Mouse (Mus musculus) limb, embryonic 11.5 days (tissue): ENCODE measurements around the gene Zfp646. TPM values are rescaled to one million over a fixed set of nuclear protein-coding genes. Genes with fewer than 3 reads are reported as not detected.

Experiments
- ATAC-seq: fragments of 200-750 bp; cut with Nextera tagmentation; 2 replicates; pipeline ENCODE4 v1.8.0; 2017; ENCODE audit warnings: low read depth; ENCODE audit not compliant: insufficient number of reproducible peaks, low FRiP score, low TSS enrichment
- DNase-seq: peaks from one replicate; pipeline ENCODE4 v3.0.0-alpha.2; 2015; ENCODE audit warnings: low spot score
- H3K27ac ChIP-seq: fragments of 300-500 bp; sonication (generic); replicated peaks from 2 replicates; pipeline ENCODE4 v1.5.1; 2014; ENCODE audit warnings: low read depth, mild to moderate bottlenecking, low read length
- H3K27me3 ChIP-seq: fragments of 300-500 bp; sonication (generic); 2 replicates; pipeline ENCODE4 v1.6.1; 2014; ENCODE audit warnings: mild to moderate bottlenecking, low read length, mixed read lengths; ENCODE audit not compliant: control insufficient read depth, insufficient read depth
- H3K36me3 ChIP-seq: fragments of 300-500 bp; sonication (generic); 2 replicates; pipeline ENCODE4 v1.6.1; 2014; ENCODE audit warnings: mild to moderate bottlenecking, low read length, moderate library complexity, mixed read lengths; ENCODE audit not compliant: control insufficient read depth, insufficient read depth
- H3K4me1 ChIP-seq: fragments of 300-500 bp; sonication (generic); 2 replicates; pipeline ENCODE4 v1.6.1; 2014; ENCODE audit warnings: low read length, mixed read lengths; ENCODE audit not compliant: control insufficient read depth, insufficient read depth
- H3K4me2 ChIP-seq: fragments of 300-500 bp; sonication (generic); 2 replicates; pipeline ENCODE4 v1.6.1; 2014; ENCODE audit warnings: low read depth, mild to moderate bottlenecking, moderate library complexity; ENCODE audit not compliant: severe bottlenecking
- H3K4me3 ChIP-seq: fragments of 300-500 bp; sonication (generic); 2 replicates; pipeline ENCODE4 v1.5.1; 2014; ENCODE audit warnings: low read depth, low read length
- H3K9ac ChIP-seq: fragments of 300-500 bp; sonication (generic); 2 replicates; pipeline ENCODE4 v1.6.1; 2014; ENCODE audit warnings: mild to moderate bottlenecking, low read length
- H3K9me3 ChIP-seq: fragments of 300-500 bp; sonication (generic); 2 replicates; pipeline ENCODE4 v1.6.1; 2016; ENCODE audit warnings: low read length; ENCODE audit not compliant: control insufficient read depth
- WGBS: fragments of 180-500 bp; shearing (Covaris S2); extraction: QIAGEN DNeasy Blood & Tissue Kit; methylation state at CpG from one replicate; pipeline ENCODE4 v1.1.7; 2014; 5-methylcytosine and 5-hydroxymethylcytosine counted together
- polyA plus RNA-seq: library from polyadenylated mRNA; unstranded; fragments of >200 nt; fragmentation: Nextera tagmentation; extraction: Ambion mirVana; gene quantifications from 2 replicates; pipeline ENCODE4 v1.2.1, GENCODE M21; 2014

Gene Zfp646
- polyA plus RNA-seq, 1 experiment from 2014 or later, result 15.8 TPM

GRCm38 (mm10) chr7:127918203-127918602, 42.2 kb downstream of the Zfp646 start:
- DNase-seq, result peak; percentile 65
- 56% methylated on average over 3 of the region's 3 CpGs for WGBS
- ATAC-seq, result no peak
- no peak overlapping the region for H3K27ac ChIP-seq
- H3K36me3 ChIP-seq, result peaks cover 8% of the 10 kb centered on the region; the same call in 1 of the 2 replicates
- no peak overlapping the region for H3K4me2 ChIP-seq
- no peak overlapping the region for H3K4me3 ChIP-seq
- no peak overlapping the region for H3K9ac ChIP-seq
- no peaks in the 10 kb centered on the region for H3K27me3 ChIP-seq
- H3K9me3 ChIP-seq, result no peaks in the 10 kb centered on the region
- H3K4me1 ChIP-seq, result no peaks in the 10 kb centered on the region

- Histone ChIP-seq H3K27me3 (no peaks in the 10 kb centered on the region), H3K9ac (no peak overlapping the region), H3K27ac (no peak overlapping the region), H3K4me3 (no peak overlapping the region), H3K9me3 (no peaks in the 10 kb centered on the region), H3K4me1 (no peaks in the 10 kb centered on the region), H3K4me2 (no peak overlapping the region), H3K36me3 (peaks cover 8% of the 10 kb centered on the region; the same call in 1 of the 2 replicates)
- DNase-seq (no peak), ATAC-seq (no peak)
- WGBS, result 84% methylated on average over 7 of the region's 7 CpGs
Measured at GRCm38 (mm10) chr7:127919290-127919689, 43.3 kb downstream of the Zfp646 start.

GRCm38 (mm10) chr7:127921516-127921915, 45.5 kb downstream of the Zfp646 start:
- H3K4me2 ChIP-seq, result no peak overlapping the region
- ATAC-seq (no peak), DNase-seq (no peak)
- no peak overlapping the region for H3K4me3 ChIP-seq
- no peaks in the 10 kb centered on the region for H3K27me3 ChIP-seq
- no peaks in the 10 kb centered on the region for H3K9me3 ChIP-seq
- no peak overlapping the region for H3K9ac ChIP-seq
- no peaks in the 10 kb centered on the region for H3K4me1 ChIP-seq
- no peak overlapping the region for H3K27ac ChIP-seq
- 62% methylated on average over 8 of the region's 8 CpGs for WGBS
- peaks cover 9% of the 10 kb centered on the region; the same call in 1 of the 2 replicates for H3K36me3 ChIP-seq

GRCm38 (mm10) chr7:127922451-127923275, 46.6 kb downstream of the Zfp646 start:
- DNase-seq (no peak), ATAC-seq (no peak)
- no peak overlapping the region for H3K4me3 ChIP-seq
- H3K4me1 ChIP-seq, result no peaks in the 10 kb centered on the region
- no peak overlapping the region for H3K4me2 ChIP-seq
- WGBS, result 79% methylated on average over 6 of the region's 6 CpGs
- no peaks in the 10 kb centered on the region for H3K9me3 ChIP-seq
- no peak overlapping the region for H3K27ac ChIP-seq
- peaks cover 8% of the 10 kb centered on the region; the same call in 1 of the 2 replicates for H3K36me3 ChIP-seq
- H3K27me3 ChIP-seq, result no peaks in the 10 kb centered on the region; the same call in 1 of the 2 replicates
- H3K9ac ChIP-seq, result no peak overlapping the region

- no peaks in the 10 kb centered on the region for H3K9me3 ChIP-seq
- 89% methylated on average over 5 of the region's 5 CpGs for WGBS
- H3K27me3 ChIP-seq, result peaks cover 2% of the 10 kb centered on the region; the same call in 1 of the 2 replicates
- no peak overlapping the region for H3K4me2 ChIP-seq
- H3K4me1 ChIP-seq, result no peaks in the 10 kb centered on the region
- peaks cover 8% of the 10 kb centered on the region; the same call in 1 of the 2 replicates for H3K36me3 ChIP-seq
- H3K4me3 ChIP-seq, result no peak overlapping the region
- H3K27ac ChIP-seq, result no peak overlapping the region
- ATAC-seq (no peak), DNase-seq (no peak)
- H3K9ac ChIP-seq, result no peak overlapping the region
Measured at GRCm38 (mm10) chr7:127923714-127924113, 47.7 kb downstream of the Zfp646 start.

GRCm38 (mm10) chr7:127925252-127925651, 49.2 kb downstream of the Zfp646 start:
- DNase-seq, result no peak

GRCm38 (mm10) chr7:127926066-127926465, 50.0 kb downstream of the Zfp646 start:
- H3K36me3 ChIP-seq, result peaks cover 5% of the 10 kb centered on the region; the same call in 1 of the 2 replicates
- no peak for ATAC-seq

More at GRCm38 (mm10) chr7:127925252-127925651, 49.2 kb downstream of the Zfp646 start:
- no peak for ATAC-seq
- Histone ChIP-seq H3K27me3 (peaks cover 16% of the 10 kb centered on the region), H3K27ac (no peak overlapping the region), H3K9me3 (no peaks in the 10 kb centered on the region), H3K9ac (no peak overlapping the region), H3K4me1 (no peaks in the 10 kb centered on the region), H3K4me2 (no peak overlapping the region), H3K4me3 (no peak overlapping the region), H3K36me3 (peaks cover 5% of the 10 kb centered on the region; the same call in 1 of the 2 replicates)
- 79% methylated on average over 5 of the region's 5 CpGs for WGBS

GRCm38 (mm10) chr7:127926846-127927245, 50.8 kb downstream of the Zfp646 start:
- no peak overlapping the region for H3K9ac ChIP-seq
- no peak for DNase-seq
- 89% methylated on average over 11 of the region's 11 CpGs for WGBS
- peaks cover 5% of the 10 kb centered on the region; the same call in 1 of the 2 replicates for H3K36me3 ChIP-seq
- H3K4me3 ChIP-seq, result no peak overlapping the region
- H3K27ac ChIP-seq, result no peak overlapping the region
- no peaks in the 10 kb centered on the region for H3K9me3 ChIP-seq
- H3K4me2 ChIP-seq, result no peak overlapping the region
- peaks cover 18% of the 10 kb centered on the region for H3K27me3 ChIP-seq
- no peak for ATAC-seq
- H3K4me1 ChIP-seq, result no peaks in the 10 kb centered on the region

More at GRCm38 (mm10) chr7:127926066-127926465, 50.0 kb downstream of the Zfp646 start:
- peak overlapping the region; percentile 17; the same call in 1 of the 2 replicates for H3K4me2 ChIP-seq
- H3K9me3 ChIP-seq, result no peaks in the 10 kb centered on the region
- H3K4me3 ChIP-seq, result no peak overlapping the region
- peaks cover 18% of the 10 kb centered on the region for H3K27me3 ChIP-seq
- DNase-seq, result no peak
- 89% methylated on average over 8 of the region's 8 CpGs for WGBS
- H3K27ac ChIP-seq, result no peak overlapping the region
- no peaks in the 10 kb centered on the region for H3K4me1 ChIP-seq
- no peak overlapping the region for H3K9ac ChIP-seq
